Mouse (Mus musculus) v-Abl transformed pro-B cells (cell line): Measurements from ENCODE around the gene Pate4.

Experiments
- in situ Hi-C, 2 experiments: fragments of 400-800 bp; cut with MboI; formaldehyde crosslinking; loops; one replicate each; pipeline ENCODE4 v1.15.1; 2025; ENCODE audit not compliant: unreplicated experiment in 2 of 2

Pate4 gene

DNA sequence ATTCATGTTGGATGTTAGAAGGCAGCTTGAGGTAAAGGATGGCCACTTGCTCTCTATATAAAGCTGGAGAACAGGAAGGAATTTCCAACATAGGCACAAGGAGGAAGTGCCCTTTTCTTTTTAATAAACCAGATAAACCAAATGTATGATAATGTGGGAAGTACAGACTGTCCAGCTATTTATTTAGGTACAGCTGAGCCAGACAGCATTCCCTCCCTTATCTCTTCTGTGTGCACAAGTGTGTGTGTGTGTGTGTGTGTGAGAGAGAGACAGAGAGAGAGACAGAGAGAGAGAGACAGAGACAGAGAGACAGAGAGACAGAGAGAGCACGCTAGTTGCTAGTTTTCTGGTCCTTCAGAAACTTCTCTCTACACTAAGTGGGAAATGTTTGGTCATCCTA is at the start of gene Pate4:
Gene Pate4, minus strand, starts transcription at position 101 of the 400 bp plus-strand sequence.
- in situ Hi-C loops: loop anchor here (5.0 to 10.0 kb wide), 2 partner anchors 77 to 80 kb away; no protein-coding TSS in a partner anchor

DNA sequence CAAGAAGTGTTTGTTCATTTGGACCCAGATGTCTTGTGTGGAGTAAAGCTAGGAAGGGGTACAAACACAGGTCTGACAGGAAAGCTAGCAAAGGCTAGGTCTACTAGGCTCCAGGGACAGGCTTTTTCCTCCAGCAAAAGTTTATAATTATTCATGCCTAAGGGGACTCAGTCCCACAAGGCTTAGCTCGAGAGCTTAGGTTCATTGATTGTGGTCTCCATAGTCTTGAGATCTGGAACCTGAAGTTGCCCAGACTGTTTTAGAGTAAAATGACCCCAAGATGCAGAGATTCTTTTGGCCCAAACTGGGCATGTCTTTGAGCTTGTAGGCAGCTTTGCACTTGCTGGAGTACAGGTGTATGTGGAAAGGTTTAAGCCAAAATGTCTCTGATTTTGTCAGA is 36.4 kb upstream of the Pate4 start, which contains the start of gene Pate3:
Gene Pate3, minus strand, starts transcription at position 101 of the 400 bp plus-strand sequence.
- in situ Hi-C loops: no loop called here

DNA sequence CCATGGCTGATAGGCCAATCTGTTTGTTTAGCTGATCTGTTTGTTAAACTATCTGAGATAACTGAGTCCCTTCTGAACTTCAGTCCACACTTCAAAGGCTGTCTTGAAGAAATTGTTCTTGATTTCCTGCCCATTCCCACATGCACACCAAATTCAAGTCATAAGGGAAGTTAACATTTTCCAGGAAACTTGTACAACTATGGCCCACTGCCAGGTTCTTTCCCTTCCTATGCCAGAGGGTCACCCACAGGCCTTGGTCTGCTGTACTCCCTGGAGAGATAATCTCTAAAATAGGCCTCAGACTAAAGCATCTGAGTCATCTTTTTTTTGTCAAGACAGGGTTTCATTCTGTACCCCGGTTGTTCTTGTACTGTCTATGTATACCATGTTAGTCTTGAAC is 21.2 kb upstream of the Pate4 start:
- in situ Hi-C loops: no loop called here

DNA sequence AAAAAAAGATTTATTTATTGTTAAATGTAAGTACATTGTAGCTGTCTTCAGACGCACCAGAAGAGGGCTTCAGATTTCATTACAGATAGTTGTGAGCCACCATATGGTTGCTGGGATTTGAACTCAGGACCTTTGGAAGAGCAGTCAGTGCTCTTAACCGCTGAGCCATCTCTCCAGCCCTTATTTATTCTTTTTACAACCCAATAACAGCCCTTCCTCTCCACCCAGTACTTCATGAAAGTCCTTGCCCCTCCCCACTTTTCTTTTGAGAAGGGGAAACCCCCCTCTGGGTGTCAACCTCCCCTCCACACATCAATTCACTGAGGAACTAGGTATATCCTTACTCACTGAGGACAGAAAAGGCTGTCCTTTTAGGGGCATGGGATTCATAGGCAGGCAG is 5.0 kb upstream of the Pate4 start:
- in situ Hi-C loops: loop anchor here (5.0 to 10.0 kb wide), 2 partner anchors 82 to 334 kb away; no protein-coding TSS in a partner anchor

DNA sequence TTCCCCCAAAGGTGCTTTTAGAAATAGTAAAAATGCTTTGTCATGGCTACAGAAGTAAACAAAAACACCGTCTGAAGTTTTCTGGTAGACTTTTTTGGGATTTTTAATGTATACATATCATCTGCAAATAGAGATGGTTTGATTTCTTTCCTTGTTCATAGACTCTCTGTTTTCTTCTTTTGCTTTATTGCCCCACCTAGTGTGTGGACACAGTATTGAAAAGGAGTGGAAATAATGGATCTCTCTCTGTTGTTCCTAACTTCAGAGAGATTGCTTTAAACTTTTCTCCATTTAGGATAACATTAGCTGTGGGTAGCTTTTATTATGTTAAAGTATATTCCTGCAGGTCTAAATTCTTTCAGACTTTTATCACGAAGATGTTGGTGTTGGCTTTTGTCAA is 2.3 kb upstream of the Pate4 start:
- in situ Hi-C loops: loop anchor here (5.0 to 10.0 kb wide), 2 partner anchors 79 to 82 kb away; no protein-coding TSS in a partner anchor

DNA sequence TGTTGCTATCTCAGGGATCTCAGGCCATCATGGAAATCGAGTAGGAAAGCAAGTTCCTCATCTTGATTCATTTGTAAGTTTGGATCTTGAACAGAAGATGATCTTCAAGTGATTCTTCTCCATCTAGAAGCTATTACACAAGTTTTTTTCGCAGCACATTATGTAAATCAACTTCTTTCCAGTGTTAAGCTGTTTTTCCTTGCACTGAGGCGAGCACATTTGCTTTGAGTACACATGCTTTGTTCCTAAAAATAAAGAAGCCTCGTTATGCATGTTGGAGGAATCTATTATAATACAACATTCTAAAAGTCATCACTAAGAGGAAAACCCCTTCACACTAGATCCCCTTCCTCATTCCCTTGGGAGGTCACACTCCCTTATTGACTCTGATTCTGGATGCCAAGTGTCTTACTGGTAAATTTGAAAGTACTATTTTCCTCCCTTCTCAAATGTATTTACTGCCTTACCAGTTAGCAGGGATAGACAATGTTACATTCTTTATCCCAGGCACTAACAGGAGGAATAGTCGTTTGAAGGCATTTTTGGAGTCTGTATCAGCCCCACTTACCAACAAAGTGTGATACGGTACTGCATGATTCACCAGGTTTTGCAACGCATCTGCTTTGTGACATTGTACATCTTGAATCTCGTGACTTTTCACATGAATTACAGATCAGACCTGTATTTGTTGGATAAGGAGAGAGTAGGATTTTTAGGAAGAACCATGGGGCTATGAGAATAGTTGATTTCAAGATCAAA is 3.9 kb downstream of the Pate4 start:
- in situ Hi-C loops: no loop called here

DNA sequence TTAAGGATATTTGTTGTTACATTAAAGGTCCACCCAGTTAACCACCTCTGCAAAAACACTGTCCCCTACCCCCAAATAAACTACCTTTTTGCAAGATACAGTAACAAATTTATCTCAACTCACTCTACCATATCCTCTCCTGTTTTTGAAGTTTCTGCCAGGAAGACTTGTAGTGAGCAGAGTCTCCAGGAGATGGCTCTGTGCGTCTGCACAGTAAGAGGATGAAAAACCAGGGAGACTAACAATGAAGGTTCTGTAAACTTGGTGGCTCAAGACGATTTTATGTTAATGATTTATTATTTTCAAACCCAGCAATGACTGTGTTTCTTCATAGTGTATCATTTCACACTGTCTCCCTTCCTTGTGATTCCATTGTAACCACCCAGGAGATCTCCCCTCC is 18.8 kb downstream of the Pate4 start:
- in situ Hi-C loops: loop anchor here (25.0 kb wide), 1 partner anchor 1119 kb away; no protein-coding TSS in a partner anchor

DNA sequence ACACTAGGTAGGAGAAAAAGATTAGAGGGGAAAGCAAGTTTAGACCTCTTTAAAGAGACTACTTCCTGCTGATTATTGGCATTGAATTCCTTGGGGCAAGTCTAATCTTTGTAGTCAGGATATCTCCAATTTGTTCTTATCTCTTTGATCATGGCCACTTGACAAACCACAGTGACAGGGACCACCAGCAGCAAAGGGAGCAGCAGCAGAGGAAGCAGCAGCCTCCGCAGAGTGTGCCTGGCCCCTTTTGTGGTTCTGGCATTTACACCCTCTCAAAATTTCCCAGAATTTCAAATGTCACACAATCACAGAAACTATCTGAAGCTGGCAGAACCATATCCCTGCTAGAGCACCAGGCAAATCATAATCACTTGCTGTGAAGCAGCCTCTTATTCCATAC is 24.1 kb downstream of the Pate4 start:
- in situ Hi-C loops: loop anchor here (25.0 kb wide), 1 partner anchor 1125 kb away; no protein-coding TSS in a partner anchor

DNA sequence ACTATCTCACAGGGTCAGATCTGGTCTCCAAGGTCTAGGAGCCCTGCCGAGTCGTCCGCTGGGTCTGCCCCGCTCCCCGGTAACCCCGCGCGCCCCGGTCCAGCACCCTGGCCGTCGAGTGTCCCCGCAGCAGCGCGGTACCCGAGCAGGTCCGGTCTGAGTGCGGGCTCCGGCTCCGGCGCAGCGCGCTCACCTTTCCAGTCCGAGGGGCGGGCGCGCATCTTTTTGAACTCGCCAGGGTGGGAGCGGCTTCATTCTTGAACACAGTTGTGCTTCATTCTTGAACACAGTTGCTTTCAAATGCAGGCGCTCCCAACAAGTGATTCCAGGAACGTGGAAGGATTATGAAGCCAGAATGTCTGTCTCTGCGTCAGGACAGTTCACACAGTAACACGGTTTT is 37.3 kb downstream of the Pate4 start:
- in situ Hi-C loops: loop anchor here (25.0 kb wide), 3 partner anchors 1188 to 1763 kb away; partner anchors contain the start of genes Ccdc15 (in 1 of the 2) and Stt3a (in 1 of the 2)

DNA sequence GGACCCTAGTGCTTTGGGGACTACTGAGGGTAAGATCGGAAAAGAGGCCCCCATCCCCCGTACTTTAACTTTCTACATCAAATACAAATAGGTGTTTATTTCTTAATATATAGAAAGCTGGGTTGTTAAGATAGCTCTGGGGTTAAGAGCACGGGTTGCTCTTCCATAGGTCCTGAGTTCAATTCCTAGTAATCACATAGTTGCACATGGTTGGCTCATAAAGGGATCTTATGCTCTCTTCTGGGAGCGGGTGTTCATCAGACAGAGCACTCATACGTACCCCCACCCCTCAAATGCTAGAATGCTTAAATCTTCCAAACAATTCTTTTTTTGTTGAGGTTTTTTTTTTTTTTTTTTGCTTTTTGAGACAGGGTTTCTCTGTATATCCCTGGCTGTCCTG is 41.1 kb downstream of the Pate4 start:
- in situ Hi-C loops: loop anchor here (25.0 kb wide), 3 partner anchors 1192 to 1767 kb away; partner anchors contain the start of genes Ccdc15 (in 1 of the 2) and Stt3a (in 1 of the 2)

DNA sequence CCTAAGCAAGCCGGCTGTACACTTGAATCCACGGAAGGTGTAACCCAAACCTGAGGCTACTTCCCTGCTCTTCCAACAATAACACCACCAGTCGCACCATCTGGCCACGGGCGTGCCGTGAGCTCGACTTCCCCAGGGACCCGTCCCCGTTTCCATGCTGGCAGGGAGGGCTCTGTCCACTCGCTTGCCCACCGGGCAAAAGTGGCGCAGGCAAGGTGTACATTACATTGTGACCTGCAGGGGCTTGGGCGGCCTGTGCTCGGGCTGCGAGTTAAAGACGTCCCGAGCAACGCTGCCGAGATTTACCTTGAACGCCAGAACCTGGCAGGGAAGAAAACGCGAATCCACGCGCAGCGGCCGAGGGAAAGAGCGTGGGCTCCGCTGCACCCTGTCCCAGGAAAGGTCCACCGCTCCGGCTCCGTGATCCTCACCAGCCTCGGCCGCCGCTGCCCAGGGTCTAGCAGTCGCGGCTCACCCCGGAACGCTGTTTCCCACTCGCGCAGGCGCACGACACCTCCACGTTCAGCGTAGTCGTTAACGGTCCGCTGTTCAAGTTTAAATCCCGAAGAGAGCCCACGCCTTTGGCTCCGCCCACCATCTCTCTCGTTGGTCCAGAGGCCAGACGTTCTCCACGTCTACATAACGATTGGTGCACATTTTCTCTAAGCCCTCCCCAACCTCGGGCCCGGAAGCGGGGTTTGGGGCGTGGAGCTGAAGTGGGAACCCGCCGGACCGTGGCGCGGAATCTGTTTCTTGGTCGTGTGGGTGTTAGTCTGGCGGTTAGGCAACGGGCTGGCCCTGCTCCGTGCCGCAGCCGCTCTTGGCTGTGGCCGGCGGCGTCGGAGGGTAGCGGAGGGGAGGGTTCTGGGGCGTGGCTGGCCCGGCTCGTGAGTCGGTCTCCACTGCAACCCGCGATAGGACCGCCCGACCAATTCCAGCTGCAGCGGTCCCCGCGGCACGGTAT is 41.9 kb downstream of the Pate4 start, which contains the start of the genes Pate2 and Hyls1:
Gene Pate2, plus strand, starts transcription at position 714 of the 964 bp plus-strand sequence.
Gene Hyls1, minus strand, starts transcription at position 828 of the 964 bp plus-strand sequence.
- in situ Hi-C loops: loop anchor here (10.0 to 25.0 kb wide), 5 partner anchors 365 to 1767 kb away; partner anchors contain the start of genes Ccdc15 (in 1 of the 2), Srpr (in 1 of the 2), Stt3a (in 1 of the 2) and Tirap (in 1 of the 2)

DNA sequence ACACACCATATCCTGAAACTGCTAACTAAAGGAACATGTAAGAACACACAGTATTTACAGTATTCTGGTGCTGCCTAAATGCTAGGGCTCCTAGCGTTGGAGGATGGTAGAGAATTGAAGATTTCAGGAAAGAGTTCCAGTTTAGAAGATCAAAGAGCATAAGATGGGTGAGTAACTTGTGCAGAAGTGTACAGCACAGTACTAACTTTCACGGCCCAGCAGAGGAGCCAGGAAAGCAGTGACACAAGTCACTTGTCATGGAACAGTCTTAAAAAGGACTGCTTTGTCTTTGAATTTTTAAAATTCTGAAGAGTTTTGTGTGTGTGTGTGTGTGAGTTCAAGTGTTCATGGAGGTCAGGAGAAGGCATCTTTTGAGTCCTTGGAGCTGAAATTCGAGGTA is 43.7 kb downstream of the Pate4 start:
- in situ Hi-C loops: loop anchor here (10.0 to 25.0 kb wide), 5 partner anchors 363 to 1769 kb away; partner anchors contain the start of genes Ccdc15 (in 1 of the 2), Srpr (in 1 of the 2), Stt3a (in 1 of the 2) and Tirap (in 1 of the 2)

DNA sequence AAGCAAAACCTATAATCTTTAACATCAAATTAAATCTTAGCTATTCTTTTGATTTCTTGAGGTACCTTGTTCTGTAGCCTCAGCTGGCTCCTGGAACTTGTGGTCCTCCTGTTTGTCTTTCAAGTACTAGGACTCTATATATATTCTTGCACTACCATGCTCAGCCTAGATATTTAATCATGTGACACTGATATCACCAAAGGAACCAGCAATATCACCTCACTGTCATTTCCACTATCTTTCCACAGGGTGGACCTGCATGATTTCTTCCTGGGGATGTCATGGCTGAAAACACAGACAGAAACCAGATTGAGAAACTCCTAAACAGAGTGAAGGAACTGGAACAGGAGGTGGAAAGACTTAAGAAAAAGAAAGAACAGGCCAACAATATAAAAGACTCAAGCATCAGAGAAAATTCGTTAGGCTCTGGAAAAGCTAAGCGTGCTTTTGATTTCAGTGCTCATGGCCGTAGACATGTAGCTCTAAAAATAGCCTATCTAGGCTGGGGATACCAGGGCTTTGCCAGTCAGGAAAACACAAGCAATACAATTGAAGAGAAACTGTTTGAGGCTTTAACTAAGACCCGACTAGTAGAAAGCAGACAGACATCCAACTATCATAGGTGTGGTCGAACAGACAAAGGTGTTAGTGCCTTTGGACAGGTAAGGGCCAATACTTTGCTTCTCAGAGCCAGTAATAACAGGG is 47.1 kb downstream of the Pate4 start:
- in situ Hi-C loops: loop anchor here (10.0 to 25.0 kb wide), 5 partner anchors 360 to 1773 kb away; partner anchors contain the start of genes Ccdc15 (in 1 of the 2), Srpr (in 1 of the 2), Stt3a (in 1 of the 2) and Tirap (in 1 of the 2)

DNA sequence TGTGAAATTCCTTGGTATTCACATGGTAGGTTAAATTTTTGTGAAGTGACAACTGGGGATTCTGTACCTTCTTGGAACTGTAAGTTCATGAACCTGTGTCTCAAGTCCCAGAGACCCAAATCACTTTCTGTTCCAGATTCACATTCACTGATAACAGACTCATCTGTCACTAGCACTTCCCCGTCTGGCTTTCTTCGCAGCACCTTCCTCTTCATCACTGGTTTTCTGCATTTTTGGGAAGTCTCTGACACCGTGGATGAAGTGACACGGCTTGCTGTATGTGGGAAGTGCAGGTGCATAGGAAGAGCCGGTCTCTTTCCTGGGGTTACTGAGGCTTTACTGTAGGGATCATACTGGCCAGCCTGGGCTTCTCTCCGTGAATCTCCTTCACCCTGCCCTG is 50.2 kb downstream of the Pate4 start:
- in situ Hi-C loops: loop anchor here (10.0 to 25.0 kb wide), 5 partner anchors 357 to 1776 kb away; partner anchors contain the start of genes Ccdc15 (in 1 of the 2), Srpr (in 1 of the 2), Stt3a (in 1 of the 2) and Tirap (in 1 of the 2)

DNA sequence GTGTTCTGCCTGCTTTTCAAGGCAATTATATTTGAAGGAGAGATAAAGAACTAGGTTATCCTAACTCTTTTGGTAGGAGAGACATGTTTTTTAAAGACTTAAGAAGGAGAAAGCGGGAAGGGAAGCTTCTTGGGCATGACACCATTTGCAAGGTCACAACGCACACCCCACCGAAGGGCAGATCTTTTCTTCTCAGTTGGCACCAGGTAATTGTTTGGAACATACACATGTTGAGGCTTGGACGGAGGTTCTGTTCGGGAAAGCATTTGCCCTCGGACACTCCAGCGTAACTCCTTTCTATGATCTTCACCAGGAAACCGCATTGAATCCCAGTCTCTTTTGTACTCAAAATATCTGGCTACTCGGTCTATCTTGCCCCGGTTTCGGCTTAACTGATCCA is 50.7 kb downstream of the Pate4 start:
- in situ Hi-C loops: loop anchor here (10.0 to 25.0 kb wide), 5 partner anchors 356 to 1776 kb away; partner anchors contain the start of genes Ccdc15 (in 1 of the 2), Srpr (in 1 of the 2), Stt3a (in 1 of the 2) and Tirap (in 1 of the 2)

DNA sequence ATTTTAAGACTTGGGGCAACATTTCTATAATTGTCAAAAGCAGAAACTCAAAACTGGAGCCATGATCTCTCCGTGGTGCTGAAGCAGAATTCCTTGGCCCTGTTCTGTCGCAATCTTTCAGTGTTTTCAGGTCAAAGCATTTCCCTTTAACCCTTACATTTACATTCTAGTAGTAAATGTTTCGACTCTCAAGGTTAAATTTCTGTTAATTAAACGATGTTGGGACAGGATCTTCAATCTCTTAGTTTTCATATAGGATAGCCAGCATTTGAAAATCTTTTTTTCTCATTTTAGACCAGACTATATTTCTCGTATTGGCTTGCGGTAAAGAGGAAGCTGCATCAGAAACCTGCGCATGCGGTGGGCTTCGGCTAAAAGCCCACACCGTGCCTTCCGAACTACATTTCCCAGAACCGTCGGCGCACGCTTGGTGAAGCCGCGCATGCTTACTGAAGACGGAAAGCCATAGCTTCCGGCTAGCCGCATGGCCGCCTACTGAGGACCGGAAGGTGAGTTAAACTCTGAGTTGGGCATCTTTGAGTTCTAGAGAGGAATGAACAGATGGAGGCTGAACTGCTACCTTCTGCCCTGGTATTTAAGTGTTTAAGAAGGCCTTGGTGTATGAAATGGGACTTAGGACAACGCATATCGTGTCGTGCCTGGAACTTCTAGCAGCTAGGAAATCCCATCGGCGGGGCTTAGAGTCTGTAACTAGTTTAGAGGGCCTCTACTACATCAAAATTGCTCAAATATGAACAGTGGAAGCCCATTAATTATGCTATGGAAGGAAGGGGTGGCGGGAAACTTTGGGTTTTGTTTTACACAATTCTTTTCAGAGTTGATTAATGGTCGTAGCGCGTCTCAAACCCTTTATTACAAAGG is 52.5 kb downstream of the Pate4 start:
- in situ Hi-C loops: loop anchor here (25.0 kb wide), 3 partner anchors 1203 to 1778 kb away; partner anchors contain the start of genes Ccdc15 (in 1 of the 2) and Stt3a (in 1 of the 2)

DNA sequence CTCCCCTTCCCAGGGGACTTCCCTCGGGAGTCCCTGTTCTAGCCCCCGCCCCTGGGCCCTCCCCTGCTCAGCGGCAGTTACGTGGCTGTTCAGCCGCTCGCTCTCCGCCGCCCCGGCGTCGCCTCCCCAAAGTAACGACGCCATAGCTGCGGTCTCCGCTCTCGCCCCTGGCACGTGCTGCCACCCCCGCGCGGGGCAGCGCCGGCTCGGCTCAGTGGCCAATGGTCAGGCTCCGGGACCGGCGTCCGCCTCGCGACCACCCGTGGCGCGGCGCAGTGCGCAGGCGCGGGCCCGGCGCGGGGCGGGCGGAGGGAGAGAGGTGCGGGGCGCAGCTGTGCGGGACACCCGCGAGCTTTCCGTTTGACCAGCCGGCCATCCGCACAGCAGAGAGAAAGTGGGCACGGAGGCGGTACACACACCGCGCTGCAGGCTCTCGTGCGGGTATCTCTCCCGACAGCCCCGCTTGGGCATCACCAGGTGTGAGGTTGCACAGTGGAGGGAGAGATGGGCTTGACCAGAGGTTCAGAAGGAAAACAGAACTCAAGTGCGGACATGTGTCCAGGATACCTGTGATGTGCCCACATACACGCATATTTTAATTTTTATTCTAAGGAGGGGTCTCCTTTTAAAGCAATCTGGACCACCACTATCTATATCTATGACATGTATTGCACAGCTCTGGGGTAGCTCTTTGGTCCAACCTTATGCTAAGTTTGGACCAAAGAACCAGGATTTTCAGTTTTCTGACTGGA is 53.3 kb downstream of the Pate4 start, which contains the start of the genes Ddx25 and Pus3:
Gene Ddx25, minus strand, starts transcription at position 272 of the 752 bp plus-strand sequence.
Gene Pus3, plus strand, starts transcription at position 339 of the 752 bp plus-strand sequence.
- in situ Hi-C loops: loop anchor here (25.0 kb wide), 3 partner anchors 1204 to 1779 kb away; partner anchors contain the start of genes Ccdc15 (in 1 of the 2) and Stt3a (in 1 of the 2)
